Mouse (Mus musculus) intestine, embryonic 15.5 days (tissue): ENCODE results near the gene Olfr1084. TPM values are rescaled to one million over a fixed set of nuclear protein-coding genes. Genes with fewer than 3 reads are reported as not detected.
"Not testable (repeated sequence)": the region's sequence is repeated elsewhere in the genome, so short reads cannot be mapped to it uniquely, and the experiment has no call there.

Experiments
- ATAC-seq: fragments of 200-750 bp; cut with Nextera tagmentation; 2 replicates; pipeline ENCODE4 v1.8.0; 2017; ENCODE audit warnings: moderate TSS enrichment, moderate library complexity
- H3K27ac ChIP-seq: fragments of 300-500 bp; sonication (generic); 2 replicates; pipeline ENCODE4 v1.5.1; 2015; ENCODE audit warnings: mild to moderate bottlenecking, inconsistent platforms
- H3K27me3 ChIP-seq: fragments of 300-500 bp; sonication (generic); replicated peaks from 2 replicates; pipeline ENCODE4 v1.6.1; 2015; ENCODE audit warnings: inconsistent platforms
- H3K36me3 ChIP-seq: fragments of 300-500 bp; sonication (generic); 2 replicates; pipeline ENCODE4 v1.6.1; 2015; ENCODE audit warnings: inconsistent platforms
- H3K4me1 ChIP-seq: fragments of 300-500 bp; sonication (generic); replicated peaks from 2 replicates; pipeline ENCODE4 v1.6.1; 2015; ENCODE audit warnings: inconsistent platforms
- H3K4me2 ChIP-seq: fragments of 300-500 bp; sonication (generic); replicated peaks from 2 replicates; pipeline ENCODE4 v1.6.1; 2015; ENCODE audit warnings: mild to moderate bottlenecking, inconsistent platforms
- H3K4me3 ChIP-seq: fragments of 300-500 bp; sonication (generic); replicated peaks from 2 replicates; pipeline ENCODE4 v1.5.1; 2015; ENCODE audit warnings: inconsistent platforms
- H3K9ac ChIP-seq: fragments of 300-500 bp; sonication (generic); 2 replicates; pipeline ENCODE4 v1.6.1; 2015; ENCODE audit warnings: inconsistent platforms
- H3K9me3 ChIP-seq: fragments of 300-500 bp; sonication (generic); 2 replicates; pipeline ENCODE4 v1.6.1; 2016; ENCODE audit warnings: inconsistent platforms
- WGBS: fragments of 180-500 bp; shearing (Covaris S2); methylation state at CpG from one replicate; pipeline ENCODE4 v1.1.7; 2015; 5-methylcytosine and 5-hydroxymethylcytosine counted together
- polyA plus RNA-seq: library from polyadenylated mRNA; unstranded; fragments of >200 nt; fragmentation: Nextera tagmentation; extraction: Ambion mirVana; gene quantifications from 2 replicates; pipeline ENCODE4 v1.2.1, GENCODE M21; 2015

The Olfr1084 gene
- not detected in 2 replicates for polyA plus RNA-seq

GRCm38 (mm10) chr2:86639625-86640024 is at the start of gene Olfr1084:
Gene Olfr1084 (minus strand): TSS chr2:86639725.
- H3K4me3 ChIP-seq, H3K4me1 ChIP-seq, H3K4me2 ChIP-seq, H3K9ac ChIP-seq, H3K36me3 ChIP-seq, ATAC-seq, H3K9me3 ChIP-seq, H3K27ac ChIP-seq, H3K27me3 ChIP-seq: not testable (repeated sequence)
- WGBS, result 83% methylated on average over 1 of the region's 1 CpGs

- Histone ChIP-seq H3K36me3 (no peaks in the 10 kb centered on the region), H3K4me1 (no peaks in the 10 kb centered on the region), H3K27me3 (no peaks in the 10 kb centered on the region), H3K4me3 (no peak within 1 kb of the TSS), H3K4me2 (no peak within 1 kb of the TSS), H3K9ac (no peak within 1 kb of the TSS), H3K9me3 (no peaks in the 10 kb centered on the region), H3K27ac (no peak within 1 kb of the TSS)
- ATAC-seq, result no peak
- 73% methylated on average over 2 of the region's 2 CpGs for WGBS
These were observed 40.5 kb upstream of the Olfr1084 start, which contains the start of gene Olfr1086 for GRCm38 (mm10) chr2:86679992-86680391. Gene Olfr1086 (minus strand): TSS chr2:86680092.

- no peaks in the 10 kb centered on the region for H3K27me3 ChIP-seq
- H3K36me3 ChIP-seq, result no peaks in the 10 kb centered on the region
- no peaks in the 10 kb centered on the region for H3K4me1 ChIP-seq
- H3K27ac ChIP-seq, result no peak within 1 kb of the TSS
- H3K9ac ChIP-seq, result no peak within 1 kb of the TSS
- 23% methylated on average over 1 of the region's 1 CpGs for WGBS
- no peak within 1 kb of the TSS for H3K4me3 ChIP-seq
- no peak for ATAC-seq
- no peaks in the 10 kb centered on the region for H3K9me3 ChIP-seq
- H3K4me2 ChIP-seq, result no peak within 1 kb of the TSS
These were observed 22.4 kb upstream of the Olfr1084 start, which contains the start of gene Olfr1085 for GRCm38 (mm10) chr2:86661919-86662318. Gene Olfr1085 (minus strand): TSS chr2:86662019.

GRCm38 (mm10) chr2:86598866-86599265 is 40.7 kb downstream of the Olfr1084 start, which contains the start of gene Olfr1082:
Gene Olfr1082 (minus strand): TSS chr2:86598966.
- H3K27me3 ChIP-seq, ATAC-seq, H3K9me3 ChIP-seq, H3K4me2 ChIP-seq, H3K27ac ChIP-seq, H3K36me3 ChIP-seq, H3K4me3 ChIP-seq, H3K9ac ChIP-seq, H3K4me1 ChIP-seq: not testable (repeated sequence)
- 36% methylated on average over 1 of the region's 1 CpGs for WGBS

Other genes with a start within 250 kb of the Olfr1084 start
- gene Olfr1061, start 225.7 kb downstream of the Olfr1084 start, polyA plus RNA-seq, result not detected in 2 replicates
- gene Olfr1062, start 213.0 kb downstream of the Olfr1084 start, polyA plus RNA-seq, result not detected in 2 replicates
- gene Olfr1065, start 189.1 kb downstream of the Olfr1084 start, polyA plus RNA-seq, result not detected in 2 replicates
- not detected in 2 replicates for gene Olfr1066, start 183.5 kb downstream of the Olfr1084 start, polyA plus RNA-seq
- gene Olfr228, start 152.3 kb downstream of the Olfr1084 start, polyA plus RNA-seq, result not detected in 2 replicates
- not detected in 2 replicates for gene Olfr1076, start 131.3 kb downstream of the Olfr1084 start, polyA plus RNA-seq
- not detected in 2 replicates for gene Olfr1079, start 97.2 kb downstream of the Olfr1084 start, polyA plus RNA-seq
- not detected in 2 replicates for gene Olfr1080, start 81.5 kb downstream of the Olfr1084 start, polyA plus RNA-seq
- gene Olfr1082, start 40.8 kb downstream of the Olfr1084 start, polyA plus RNA-seq, result not detected in 2 replicates
- not detected in 2 replicates for gene Olfr1085, start 22.3 kb upstream of the Olfr1084 start, polyA plus RNA-seq
- not detected in 2 replicates for gene Olfr1086, start 40.4 kb upstream of the Olfr1084 start, polyA plus RNA-seq
- gene Olfr1087, start 58.7 kb upstream of the Olfr1084 start, polyA plus RNA-seq, result not detected in 2 replicates
- gene Olfr1089, start 94.0 kb upstream of the Olfr1084 start, polyA plus RNA-seq, result not detected in 2 replicates
- gene Olfr1090, start 119.3 kb upstream of the Olfr1084 start, polyA plus RNA-seq, result not detected in 2 replicates
- gene Olfr1093, start 142.8 kb upstream of the Olfr1084 start, polyA plus RNA-seq, result not detected in 2 replicates
- gene Olfr141, start 170.3 kb upstream of the Olfr1084 start, polyA plus RNA-seq, result not detected in 2 replicates
- not detected in 2 replicates for gene Olfr1094, start 184.9 kb upstream of the Olfr1084 start, polyA plus RNA-seq
- not detected in 2 replicates for gene Olfr1095, start 212.0 kb upstream of the Olfr1084 start, polyA plus RNA-seq
- gene Gm13723, start 235.1 kb upstream of the Olfr1084 start, polyA plus RNA-seq, result not detected in 2 replicates